ENCODE assay signal across 10 mouse cellular contexts in genomic region chr14:120432773-120433172, GRCm38 (mm10). TPM values are rescaled to one million over a fixed set of nuclear protein-coding genes. Genes with fewer than 3 reads are reported as not detected.
DNase-seq lines count a peak whose midpoint lies in the region; ATAC-seq and TF ChIP-seq lines count a peak whose summit lies in the region.
"Had no signal": no experiment of that assay in that cellular context is flagged by ENCODE, and none has a peak within 500 bp of the region (broad histone marks: within the 10 kb centered on the region; RNA-seq: fewer than 3 reads in every experiment).

No protein-coding gene starts in this region.

- no peaks in the 10 kb centered on the region for H3K9me3 ChIP-seq in heart, postnatal 0 days (replicated peaks; ENCODE audit: control insufficient read depth, low read length)
- 0 out of 2 replicates have a peak, but pooled peaks cover 5% of the 10 kb centered on the region for H3K9me3 ChIP-seq in heart, embryonic 12.5 days (replicated peaks)
- no peaks in the 10 kb centered on the region for H3K9me3 ChIP-seq in midbrain, postnatal 0 days (ENCODE audit: low read length)
- no peaks in the 10 kb centered on the region for H3K9me3 ChIP-seq in midbrain, embryonic 13.5 days
- H3K9me3 ChIP-seq in embryonic facial prominence, embryonic 10.5 days: no peaks in the 10 kb centered on the region
- H3K9me3 ChIP-seq: limb, embryonic 13.5 days had no signal

- H3K4me2 ChIP-seq in heart, postnatal 0 days (ENCODE audit: low read depth, low read length): no peak overlapping the region
- H3K4me2 ChIP-seq in heart, embryonic 12.5 days: no peak overlapping the region
- H3K4me2 ChIP-seq in midbrain, postnatal 0 days (ENCODE audit: low read depth, low read length, poor library complexity, severe bottlenecking): no peak overlapping the region
- H3K4me2 ChIP-seq in midbrain, embryonic 13.5 days (replicated peaks): no peak overlapping the region
- H3K4me2 ChIP-seq: limb, embryonic 13.5 days had no signal

- ATAC-seq in heart, postnatal 0 days (ENCODE audit: insufficient read depth, low read depth): no peak
- no peak for ATAC-seq in heart, embryonic 12.5 days (ENCODE audit: insufficient number of reproducible peaks, low FRiP score)
- ATAC-seq in midbrain, postnatal 0 days (ENCODE audit: low FRiP score): no peak
- no peak for ATAC-seq in midbrain, embryonic 13.5 days

- peaks cover 36% of the 10 kb centered on the region for H3K36me3 ChIP-seq in heart, postnatal 0 days (replicated peaks; ENCODE audit: control insufficient read depth, insufficient read depth, low read length)
- peaks cover 37% of the 10 kb centered on the region for H3K36me3 ChIP-seq in heart, embryonic 12.5 days
- H3K36me3 ChIP-seq in midbrain, postnatal 0 days (ENCODE audit: insufficient read depth, low read length): no peaks in the 10 kb centered on the region
- H3K36me3 ChIP-seq in midbrain, embryonic 13.5 days: 0 out of 2 replicates have a peak, but pooled peaks cover 2% of the 10 kb centered on the region
- H3K36me3 ChIP-seq in embryonic facial prominence, embryonic 10.5 days (replicated peaks): peaks cover 17% of the 10 kb centered on the region

- no peak overlapping the region for H3K27ac ChIP-seq in heart, postnatal 0 days (ENCODE audit: low read depth)
- no peak overlapping the region for H3K27ac ChIP-seq in heart, embryonic 12.5 days (ENCODE audit: poor library complexity, severe bottlenecking)
- no peak overlapping the region for H3K27ac ChIP-seq in midbrain, postnatal 0 days (ENCODE audit: low read depth, low read length)
- H3K27ac ChIP-seq in midbrain, embryonic 13.5 days: no peak overlapping the region
- no peak overlapping the region for H3K27ac ChIP-seq in embryonic facial prominence, embryonic 10.5 days (replicated peaks)
- H3K27ac ChIP-seq: limb, embryonic 13.5 days had no signal

- peak; percentile 44 for TF ChIP-seq CTCF in heart, postnatal 0 days (IDR thresholded peaks at IDR 0.05; ENCODE audit: low read depth)
- TF ChIP-seq CTCF in midbrain, postnatal 0 days (IDR thresholded peaks at IDR 0.05): peak; percentile 56

- no peak overlapping the region for H3K9ac ChIP-seq in heart, postnatal 0 days (replicated peaks; ENCODE audit: low read depth, low read length)
- no peak overlapping the region for H3K9ac ChIP-seq in heart, embryonic 12.5 days
- no peak overlapping the region for H3K9ac ChIP-seq in midbrain, postnatal 0 days (replicated peaks; ENCODE audit: low read length, poor library complexity, severe bottlenecking)
- H3K9ac ChIP-seq in midbrain, embryonic 13.5 days (replicated peaks): no peak overlapping the region
- H3K9ac ChIP-seq: limb, embryonic 13.5 days had no signal

- no peaks in the 10 kb centered on the region for H3K4me1 ChIP-seq in heart, postnatal 0 days (ENCODE audit: control insufficient read depth, insufficient read depth)
- no peaks in the 10 kb centered on the region for H3K4me1 ChIP-seq in heart, embryonic 12.5 days (replicated peaks)
- no peaks in the 10 kb centered on the region for H3K4me1 ChIP-seq in midbrain, postnatal 0 days (ENCODE audit: insufficient read depth, low read length)
- H3K4me1 ChIP-seq in midbrain, embryonic 13.5 days (replicated peaks): 0 out of 2 replicates have a peak, but pooled peaks cover 5% of the 10 kb centered on the region
- peaks cover 11% of the 10 kb centered on the region; the same call in 1 of the 2 replicates for H3K4me1 ChIP-seq in embryonic facial prominence, embryonic 10.5 days

- H3K4me3 ChIP-seq in heart, postnatal 0 days (ENCODE audit: low read depth, low read length): no peak overlapping the region
- no peak overlapping the region for H3K4me3 ChIP-seq in heart, embryonic 12.5 days
- H3K4me3 ChIP-seq in midbrain, postnatal 0 days (ENCODE audit: low read depth, low read length): no peak overlapping the region
- H3K4me3 ChIP-seq in midbrain, embryonic 13.5 days (replicated peaks): no peak overlapping the region
- no peak overlapping the region for H3K4me3 ChIP-seq in embryonic facial prominence, embryonic 10.5 days
- H3K4me3 ChIP-seq: limb, embryonic 13.5 days had no signal

- H3K27me3 ChIP-seq in heart, postnatal 0 days (ENCODE audit: control insufficient read depth, insufficient read depth, low read length): no peaks in the 10 kb centered on the region
- no peaks in the 10 kb centered on the region for H3K27me3 ChIP-seq in heart, embryonic 12.5 days (replicated peaks)
- H3K27me3 ChIP-seq in midbrain, postnatal 0 days (ENCODE audit: insufficient read depth, low read length): no peaks in the 10 kb centered on the region
- H3K27me3 ChIP-seq in midbrain, embryonic 13.5 days: no peaks in the 10 kb centered on the region
- no peaks in the 10 kb centered on the region for H3K27me3 ChIP-seq in embryonic facial prominence, embryonic 10.5 days (replicated peaks; ENCODE audit: low read depth, poor library complexity, severe bottlenecking)
- H3K27me3 ChIP-seq: limb, embryonic 13.5 days had no signal

- TF ChIP-seq EP300 in heart, postnatal 0 days (IDR thresholded peaks at IDR 0.05; ENCODE audit: low read depth): no peak

- no peak for DNase-seq in heart, postnatal 0 days (ENCODE audit: low spot score)
- DNase-seq in midbrain, postnatal 0 days (ENCODE audit: low spot score): no peak
- DNase-seq in embryonic facial prominence, embryonic 10.5 days (ENCODE audit: low spot score): peak; percentile 15
- DNase-seq in ovary, adult 18-20 months (ENCODE audit: low spot score): no peak
- DNase-seq in right cerebral cortex, postnatal 14 days: no peak
- DNase-seq in cerebellum, adult 11-12 months: no peak
- DNase-seq: cerebellum, adult 9-10 months had no signal

RNA-seq across cellular contexts. Expression of gene Rap2a, which starts 45.5 kb away (rescaled TPM):
- 15.2 and 21.6 TPM in 2 replicates for total RNA-seq in heart, postnatal 0 days (2014; rRNA removed; ENCODE audit: low replicate concordance)
- polyA plus RNA-seq in heart, postnatal 0 days (2015; fragmentation: Nextera tagmentation; extraction: Ambion mirVana): 8.3 and 8.6 TPM in 2 replicates
- polyA plus RNA-seq in heart, embryonic 12.5 days (2016; fragmentation: Nextera tagmentation; extraction: Ambion mirVana): 16.1 and 16.4 TPM in 2 replicates
- 50.4 and 51.4 TPM in 2 replicates for total RNA-seq in midbrain, postnatal 0 days (2014; rRNA removed)
- polyA plus RNA-seq in midbrain, postnatal 0 days (2015; fragmentation: Nextera tagmentation; extraction: Ambion mirVana): 22.9 and 25.6 TPM in 2 replicates
- 11.9 and 14.8 TPM in 2 replicates for polyA plus RNA-seq in midbrain, embryonic 13.5 days (2015; fragmentation: Nextera tagmentation; extraction: Ambion mirVana)
- 11.0 TPM in 2 replicates for polyA plus RNA-seq in embryonic facial prominence, embryonic 10.5 days (2016; fragmentation: Nextera tagmentation; extraction: Ambion mirVana)
